Mouse (Mus musculus) gonadal fat pad, adult 2 months (tissue): ENCODE data around the gene Tmem141. TPM values are rescaled to one million over a fixed set of nuclear protein-coding genes. Genes with fewer than 3 reads are reported as not detected.

Experiments used
- DNase-seq: peaks from one replicate; pipeline ENCODE4 v3.0.0-alpha.2; 2012; ENCODE audit warnings: low read depth
- polyA plus RNA-seq: library from polyadenylated mRNA; depleted of rRNA; stranded (reverse); fragments of >200 nt; gene quantifications from 2 replicates; pipeline ENCODE4 v1.2.3, GENCODE M21; 2012

Tmem141 gene
- polyA plus RNA-seq, 1 experiment, result 74.2 TPM

DNA sequence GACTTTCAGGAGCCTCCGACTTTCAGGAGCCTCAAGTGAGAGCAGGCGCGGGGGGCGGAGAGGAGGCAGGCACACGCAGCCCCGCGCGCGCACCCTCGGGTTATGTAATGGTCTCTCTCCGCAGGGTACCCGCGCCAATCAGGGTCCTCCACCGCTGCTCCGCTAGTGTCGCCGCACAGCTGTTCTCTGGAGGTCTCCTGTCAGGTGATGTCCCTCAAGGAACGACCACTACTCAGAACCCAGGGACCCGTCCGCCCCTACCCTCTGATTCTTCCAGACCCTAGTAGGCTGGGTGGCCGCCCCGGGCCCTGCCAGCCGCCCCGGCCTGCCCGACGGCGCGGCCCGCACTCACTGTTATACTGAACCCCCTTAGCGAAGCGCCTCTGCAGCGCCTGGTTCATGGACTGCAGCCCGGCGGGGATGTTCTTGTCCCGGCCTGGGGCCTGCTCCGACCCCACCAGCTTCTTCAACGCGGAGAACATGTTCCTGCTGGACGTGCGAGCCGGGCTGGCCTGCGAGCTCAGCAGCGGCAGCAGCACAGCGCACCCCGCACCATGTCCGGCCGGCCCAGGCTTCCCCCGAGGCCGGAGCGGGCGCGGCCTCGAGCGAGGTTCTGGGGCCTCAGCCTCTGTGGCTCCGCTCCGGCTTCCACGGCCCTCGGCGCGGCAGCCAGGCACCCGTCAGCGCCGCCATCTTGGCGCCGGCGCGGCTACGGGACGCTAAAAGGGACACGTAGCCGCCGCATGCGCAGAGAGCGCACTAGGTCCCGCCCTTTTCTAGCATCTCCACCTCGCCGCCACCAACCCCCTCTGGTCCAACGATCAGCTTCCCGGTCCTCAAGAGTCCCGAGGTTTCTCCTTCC lies 13.8 kb downstream of the Tmem141 start, which contains the start of gene Rabl6:
TSS of gene Rabl6 (minus strand) at position 761 of the 862 bp plus-strand sequence.
- DNase-seq, result no peak

DNA sequence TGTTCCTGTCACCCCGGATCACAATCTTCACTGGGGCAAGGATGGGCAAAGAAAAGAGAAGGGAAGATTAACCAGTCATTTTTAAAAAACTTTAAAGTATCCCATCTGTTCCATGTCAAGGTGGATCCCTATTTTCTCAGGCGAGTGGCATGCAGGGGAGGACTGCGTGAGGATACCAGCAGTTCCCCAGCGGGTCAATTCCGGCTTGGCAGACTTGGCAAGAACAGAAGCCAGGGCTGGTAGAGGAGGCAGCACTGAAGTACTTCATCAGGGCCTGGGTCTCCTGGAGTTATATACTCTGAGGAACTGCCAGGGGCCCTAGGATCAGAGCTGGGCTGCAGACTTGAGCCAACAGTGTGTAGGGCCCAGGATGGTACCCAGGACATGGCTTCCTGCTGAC lies 19.3 kb downstream of the Tmem141 start:
- no peak for DNase-seq

DNA sequence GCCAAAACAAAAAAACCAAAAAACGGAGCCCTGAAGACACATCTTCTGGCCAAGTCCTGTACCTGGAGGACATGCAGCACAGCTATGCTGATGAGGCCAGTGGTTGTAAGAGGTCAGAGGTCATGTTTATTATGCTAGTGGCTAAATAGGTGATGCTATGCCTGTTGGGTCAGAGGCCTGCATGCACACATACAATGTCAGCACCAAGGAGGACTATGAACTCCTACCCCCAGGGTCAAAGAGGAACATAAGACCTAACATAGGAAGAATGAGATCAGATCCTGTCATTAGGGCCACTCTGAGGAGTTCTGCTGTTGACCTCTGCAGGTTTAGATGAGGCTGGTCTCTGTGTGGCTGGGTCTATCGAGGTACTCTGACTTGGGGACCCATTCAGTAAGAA lies 21.8 kb downstream of the Tmem141 start:
- no peak for DNase-seq

DNA sequence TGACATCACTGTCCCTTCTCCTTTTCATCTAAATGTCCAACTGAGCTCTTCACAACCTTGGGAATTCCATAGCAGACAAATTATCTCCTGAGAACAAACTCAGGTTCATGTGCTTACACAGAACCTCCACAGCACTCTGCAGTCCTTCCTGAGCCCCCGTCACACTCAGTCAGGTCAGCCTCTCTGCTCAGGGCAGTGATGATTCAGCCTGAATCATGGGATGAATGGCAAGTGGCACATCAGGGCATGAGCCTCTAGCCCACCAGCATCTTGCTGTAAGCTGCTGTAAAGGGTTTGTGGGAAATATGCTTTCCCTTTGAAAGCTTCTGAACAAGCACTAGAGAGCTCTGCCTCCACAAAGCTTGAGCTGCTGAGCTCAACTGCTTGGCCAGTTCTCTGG lies 23.1 kb downstream of the Tmem141 start:
- DNase-seq, result no peak

DNA sequence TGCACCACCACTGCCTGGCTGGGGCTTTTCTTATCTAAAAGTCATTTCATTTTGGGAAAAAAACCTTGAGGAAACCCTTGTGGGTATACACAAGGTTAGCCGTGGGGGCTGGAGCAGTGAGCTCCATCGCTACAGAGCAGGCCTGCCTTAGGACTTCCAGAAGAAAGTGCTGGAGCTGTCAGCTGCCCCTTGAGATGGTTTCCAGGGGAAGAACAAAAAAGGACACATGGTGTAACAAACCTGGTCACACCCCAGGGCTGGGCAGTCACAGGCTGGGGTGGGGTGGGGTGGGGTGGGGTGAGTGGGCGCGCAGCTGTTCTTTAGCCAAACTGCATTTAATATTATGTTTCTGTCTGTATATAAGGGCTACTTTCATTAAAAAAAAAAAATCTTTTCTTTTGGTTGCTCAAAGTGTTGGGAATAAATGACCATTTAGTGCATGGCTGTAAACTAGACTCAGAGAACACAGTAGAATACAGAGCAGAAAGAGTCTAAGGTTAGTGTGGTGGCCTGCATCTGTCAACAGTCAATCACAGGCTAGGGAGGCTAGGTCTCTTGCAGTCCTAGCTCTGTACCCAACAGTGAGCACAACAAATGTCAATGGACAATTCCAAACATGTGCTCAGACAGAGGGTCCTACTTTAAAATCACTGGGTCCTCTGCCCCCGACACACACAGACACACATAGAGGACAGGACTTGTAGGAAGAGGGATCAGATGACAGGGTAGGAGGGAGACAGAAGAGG lies 24.9 kb downstream of the Tmem141 start:
- no peak for DNase-seq

DNA sequence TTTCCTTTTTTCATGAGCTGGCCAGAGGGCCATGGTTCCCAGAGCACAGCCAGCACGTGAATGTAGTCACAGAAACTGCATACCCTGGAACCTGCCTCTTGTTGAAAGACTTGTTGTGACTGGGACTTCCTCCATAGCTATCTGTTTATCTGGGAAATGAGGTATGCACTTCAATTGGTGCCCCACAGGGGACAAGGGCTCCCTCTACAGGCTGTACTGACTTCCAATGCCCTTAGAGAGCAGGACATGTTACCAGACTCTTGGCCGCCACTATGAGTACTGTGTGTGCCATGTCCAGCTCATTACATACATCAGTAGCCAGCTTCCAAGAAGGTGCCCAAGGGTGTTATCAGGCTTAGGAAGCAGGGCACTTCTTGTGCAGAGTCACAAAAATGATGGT lies 29.9 kb downstream of the Tmem141 start:
- DNase-seq, result no peak

DNA sequence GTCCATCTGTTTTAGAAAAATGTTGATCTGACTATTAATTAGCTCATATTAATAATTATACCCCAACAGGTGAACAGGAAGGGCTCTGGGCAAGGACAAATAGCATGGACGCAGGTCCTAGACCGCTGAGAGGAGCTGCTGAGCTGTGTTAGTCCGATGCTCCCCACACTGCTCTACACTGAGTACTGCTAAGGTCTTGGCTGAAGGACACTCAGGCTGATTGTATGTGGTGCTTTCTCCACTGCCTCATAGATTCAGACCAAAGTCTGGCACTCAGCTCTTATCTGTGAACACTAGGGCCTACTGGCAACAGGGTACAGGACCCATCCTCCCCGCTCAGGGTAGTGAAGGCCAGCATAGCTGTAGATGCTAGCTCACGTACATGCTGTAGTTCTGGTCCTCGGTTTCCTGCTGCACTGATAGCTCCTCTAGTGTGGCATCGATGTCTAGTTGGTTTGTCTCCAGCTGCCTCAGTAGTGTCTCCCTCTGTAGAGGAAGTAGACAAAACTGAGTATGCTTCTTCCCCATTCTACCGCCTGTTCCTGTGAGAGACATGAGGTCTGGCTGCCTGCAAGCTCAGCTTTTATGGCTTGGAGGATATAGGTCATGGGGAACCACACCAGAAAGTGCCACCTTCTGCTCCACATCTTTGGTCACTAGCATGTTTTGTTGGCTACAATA lies 33.4 kb downstream of the Tmem141 start:
- DNase-seq, result no peak

DNA sequence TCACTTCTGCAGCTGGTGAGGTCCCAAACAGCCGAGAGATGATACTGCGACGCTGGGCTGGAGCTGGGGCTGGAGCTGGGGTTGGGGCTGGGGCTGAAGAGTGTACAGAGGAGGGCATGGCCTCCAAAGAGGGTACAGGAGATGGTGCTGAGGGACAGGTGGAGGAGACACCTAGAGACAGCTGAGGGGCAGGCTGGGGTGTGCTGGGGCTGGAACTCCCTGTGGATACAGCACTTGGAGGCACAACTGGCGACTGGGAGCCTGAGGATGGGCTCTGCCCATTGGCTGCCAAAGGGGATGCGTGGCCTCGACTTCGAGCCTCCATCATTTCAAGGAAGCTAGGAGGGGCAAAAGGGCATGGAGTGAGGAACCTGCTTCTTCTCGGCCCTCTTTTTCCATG lies 34.5 kb downstream of the Tmem141 start:
- no peak for DNase-seq

DNA sequence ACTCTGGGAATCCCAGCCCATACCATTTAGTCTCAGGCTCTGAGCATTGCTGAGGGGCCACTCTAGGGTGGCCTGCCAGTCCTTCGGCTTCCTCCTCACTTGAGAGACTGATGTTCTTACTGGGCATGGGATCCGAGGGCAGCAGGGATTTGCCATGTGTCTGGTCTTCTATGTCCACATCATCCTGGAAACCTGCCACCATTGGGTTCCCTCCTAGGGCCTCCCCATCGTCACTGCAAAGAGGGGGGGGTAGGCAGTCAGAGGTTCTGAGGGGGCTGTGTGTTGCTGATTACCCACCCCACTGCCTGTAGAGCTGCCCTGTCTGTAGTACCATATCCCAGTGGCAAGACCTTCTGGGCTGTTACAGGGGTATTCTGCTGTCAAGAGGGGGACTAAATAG lies 36.2 kb downstream of the Tmem141 start:
- no peak for DNase-seq

DNA sequence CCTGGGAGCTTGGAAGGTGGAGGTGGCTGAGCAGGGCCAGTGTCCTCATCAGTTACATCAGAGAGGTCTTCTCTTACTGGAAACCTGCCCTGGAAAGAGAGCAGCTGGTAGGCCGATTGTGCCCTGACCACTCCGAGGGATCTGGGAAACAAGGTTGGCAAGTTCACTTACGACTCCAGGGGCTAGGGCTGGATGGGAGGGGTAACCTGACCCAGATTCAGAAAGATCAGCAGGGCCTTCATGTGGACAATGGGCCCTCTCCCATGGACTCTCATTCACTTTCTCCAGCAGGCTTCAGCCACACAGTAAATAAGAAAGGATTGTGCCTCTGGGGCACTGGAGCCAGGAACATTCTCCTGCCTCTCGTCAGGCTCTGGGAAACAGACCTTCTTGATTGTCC lies 36.9 kb downstream of the Tmem141 start:
- no peak for DNase-seq

DNA sequence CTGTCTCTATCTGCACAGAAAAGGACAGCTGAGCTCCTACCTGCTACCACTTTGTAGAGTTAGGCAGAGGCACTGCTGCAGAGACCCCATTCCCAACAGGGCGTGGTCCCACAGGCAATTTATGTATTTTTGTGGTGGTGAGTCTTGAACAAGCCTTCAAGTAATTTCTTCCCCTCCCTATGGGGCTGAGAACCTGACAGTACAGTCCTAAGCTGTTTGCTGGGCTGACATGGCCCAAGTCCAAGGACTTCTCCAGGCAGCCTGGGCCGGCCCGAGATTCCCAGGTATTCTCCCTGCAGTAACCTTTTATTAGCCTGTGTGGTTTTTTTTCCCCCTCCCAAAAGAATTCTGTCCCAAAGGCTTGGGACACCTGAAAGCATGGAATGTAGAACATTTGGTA lies 37.7 kb downstream of the Tmem141 start:
- no peak for DNase-seq

DNA sequence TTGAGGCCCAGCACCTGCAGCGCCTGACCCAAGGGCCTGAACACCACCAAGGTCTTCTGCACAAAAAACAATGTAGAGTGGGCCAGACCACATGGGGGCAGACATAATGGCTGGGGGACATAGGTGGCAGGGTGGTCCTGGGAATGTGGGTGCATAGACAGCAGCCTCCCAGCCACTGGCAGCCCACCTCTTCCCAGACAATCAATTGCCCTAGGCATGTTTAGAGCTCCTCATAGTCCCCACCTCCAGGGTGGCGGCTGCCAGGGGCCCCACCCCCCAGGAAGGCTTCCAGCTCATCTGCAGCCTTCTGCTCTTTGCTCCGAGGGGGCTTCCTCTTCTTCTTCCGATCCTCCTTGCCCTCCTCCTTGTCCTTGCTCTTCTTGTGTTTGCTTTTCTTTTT lies 38.2 kb downstream of the Tmem141 start:
- DNase-seq, result no peak

DNA sequence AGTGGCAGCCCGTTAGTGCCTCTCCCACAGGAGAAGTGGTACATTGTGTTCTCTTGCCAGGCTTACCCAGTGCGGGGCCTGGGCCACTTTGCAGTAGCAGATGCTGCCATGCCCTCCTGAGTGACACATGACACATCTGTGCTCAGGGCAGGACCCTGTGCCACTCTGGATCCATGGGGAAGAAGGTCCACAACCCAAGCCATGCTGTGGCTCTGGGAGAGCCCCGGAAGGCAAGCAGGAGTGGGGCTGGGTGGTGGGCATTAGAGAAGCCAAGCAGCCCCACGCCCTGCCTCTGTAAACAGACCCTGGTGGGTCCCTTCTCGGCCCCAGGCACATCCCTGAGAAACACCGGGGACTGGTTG lies 38.7 kb downstream of the Tmem141 start:
- no peak for DNase-seq

DNA sequence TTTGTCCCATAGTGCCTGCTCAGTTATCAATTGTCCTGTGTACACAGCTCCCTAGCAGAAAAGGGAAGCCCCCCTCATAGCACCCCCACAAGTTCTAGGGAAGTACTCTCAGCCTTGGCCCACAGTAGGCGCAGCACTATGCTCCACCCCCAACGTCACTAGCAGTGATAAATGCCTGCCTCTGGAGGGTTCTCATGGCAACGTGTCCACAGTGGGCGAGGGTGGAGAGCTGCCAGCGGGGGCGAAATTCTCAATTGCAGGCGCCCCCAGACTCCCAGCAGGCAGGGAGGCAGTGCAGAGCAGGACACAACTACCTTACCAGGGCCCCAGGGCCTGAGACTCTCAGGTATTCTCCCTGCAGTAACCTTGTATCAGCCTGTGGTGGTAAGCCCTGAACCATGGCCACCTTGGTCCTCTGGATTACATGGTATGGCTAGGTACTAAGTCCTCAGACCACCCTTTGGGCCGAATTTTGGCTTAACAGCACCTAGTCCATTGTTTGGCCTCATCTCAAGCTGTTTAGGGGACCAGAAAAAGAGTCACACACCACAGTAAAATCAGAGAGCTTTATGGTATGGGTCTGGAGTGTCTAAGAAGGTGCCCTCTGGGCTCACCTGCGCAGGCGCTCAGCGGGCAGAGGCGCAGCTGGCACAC lies 39.2 kb downstream of the Tmem141 start:
- no peak for DNase-seq

DNA sequence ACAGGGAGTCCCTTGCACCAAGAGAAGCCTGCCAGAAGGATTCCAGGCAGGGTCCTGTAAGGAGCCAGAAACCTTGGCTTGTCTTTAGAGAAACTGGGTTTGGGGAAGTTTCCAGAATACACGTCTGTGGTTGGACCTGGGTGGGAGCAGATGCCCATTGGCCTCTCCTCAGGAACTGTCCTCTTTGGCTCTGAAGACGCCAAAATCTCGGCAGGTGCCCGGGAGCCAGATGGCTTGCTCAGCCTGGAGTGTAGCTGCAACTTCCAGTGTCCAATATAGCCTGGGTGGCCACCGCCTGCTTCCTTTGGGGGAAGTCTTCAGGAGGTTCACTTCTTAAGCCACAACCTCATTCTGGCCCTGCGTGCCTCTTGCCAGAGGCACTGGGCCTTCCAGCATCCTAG lies 39.9 kb downstream of the Tmem141 start:
- no peak for DNase-seq

DNA sequence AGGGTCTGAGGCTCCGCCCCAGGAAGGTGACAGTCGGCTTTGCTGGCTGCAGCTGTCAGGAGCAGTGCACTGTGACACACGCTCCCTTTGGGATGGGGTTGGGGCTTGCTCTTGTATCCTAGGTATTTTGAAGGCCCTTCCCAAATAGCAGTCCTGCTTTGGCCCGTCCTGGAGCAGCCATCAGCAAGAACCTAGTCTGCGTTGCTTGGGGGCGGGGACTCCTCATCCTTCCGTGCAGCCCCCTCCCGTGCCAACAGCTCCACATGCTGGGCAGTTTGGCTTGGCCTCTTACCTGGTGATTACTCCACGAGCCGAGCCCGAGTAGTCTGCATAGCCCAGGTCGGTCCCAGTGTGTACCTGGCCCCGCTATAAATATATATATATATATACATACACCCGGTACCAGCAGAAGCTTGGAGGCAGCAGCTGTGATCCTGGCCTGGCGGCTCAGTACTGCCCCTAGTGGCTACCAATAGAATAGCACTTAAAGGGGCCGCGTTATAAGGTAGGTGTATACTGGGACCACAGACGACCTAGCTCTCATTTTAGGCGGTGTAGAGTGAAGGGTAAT lies 40.4 kb downstream of the Tmem141 start, which contains the start of gene Ajm1:
TSS of gene Ajm1 (minus strand) at position 464 of the 571 bp plus-strand sequence.
- DNase-seq, result no peak

DNA sequence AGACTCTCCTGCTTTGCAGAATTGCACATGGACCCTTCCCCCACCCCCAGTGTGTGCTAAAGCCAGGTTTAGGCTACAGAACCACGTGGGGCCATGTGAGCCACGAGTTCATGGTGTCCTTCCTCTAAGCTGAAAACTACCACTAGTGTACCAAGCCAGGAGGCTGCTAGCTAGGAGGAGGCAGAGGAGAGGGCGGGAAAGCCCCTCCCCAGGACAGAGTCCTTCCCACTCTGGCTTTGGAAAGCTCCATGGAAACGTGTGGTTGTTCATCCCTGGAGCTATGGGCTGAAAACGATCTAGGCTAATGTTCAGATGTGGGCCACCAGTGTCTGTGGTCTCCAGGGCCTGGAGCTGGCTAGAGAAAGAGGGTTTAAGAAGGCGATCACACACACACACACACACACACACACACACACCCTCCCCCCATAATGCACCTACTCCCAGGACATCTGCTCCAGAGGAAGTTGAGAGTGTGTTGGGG lies 41.1 kb downstream of the Tmem141 start:
- DNase-seq, result no peak

DNA sequence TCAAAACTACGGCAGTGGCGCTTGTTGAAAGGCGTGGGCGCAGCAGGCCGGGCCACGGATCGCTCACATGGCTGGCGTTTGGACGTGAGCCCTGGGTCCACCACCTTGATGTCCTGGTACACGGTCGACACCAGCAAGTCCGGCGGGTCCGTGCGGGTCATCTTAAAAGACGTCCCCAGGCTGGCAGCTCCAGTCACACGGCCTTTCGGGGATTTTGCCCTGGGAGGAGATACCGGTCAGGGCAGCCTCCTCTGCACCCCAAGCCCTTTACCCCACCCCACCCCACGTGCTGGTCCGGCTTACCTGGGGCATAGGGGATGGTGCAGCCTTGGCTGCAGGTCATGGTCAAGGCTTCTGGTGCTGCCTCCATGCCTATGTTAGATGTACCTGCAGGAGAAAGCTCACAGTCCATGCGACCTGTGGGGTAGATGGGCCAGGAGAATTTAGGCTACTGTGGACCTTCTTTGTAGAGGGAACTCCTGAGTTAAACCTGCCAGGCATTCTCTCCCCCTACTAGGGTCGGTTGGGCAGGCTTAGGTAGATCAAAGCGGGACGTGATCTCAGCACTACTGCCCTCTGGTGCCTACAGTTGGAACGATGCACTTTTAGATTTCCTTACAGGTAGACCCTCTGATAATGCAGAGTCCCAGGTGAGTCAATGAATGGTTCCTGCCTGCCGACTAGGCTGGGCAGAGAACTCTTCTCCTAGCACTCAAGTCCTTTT lies 41.9 kb downstream of the Tmem141 start:
- DNase-seq, result no peak

DNA sequence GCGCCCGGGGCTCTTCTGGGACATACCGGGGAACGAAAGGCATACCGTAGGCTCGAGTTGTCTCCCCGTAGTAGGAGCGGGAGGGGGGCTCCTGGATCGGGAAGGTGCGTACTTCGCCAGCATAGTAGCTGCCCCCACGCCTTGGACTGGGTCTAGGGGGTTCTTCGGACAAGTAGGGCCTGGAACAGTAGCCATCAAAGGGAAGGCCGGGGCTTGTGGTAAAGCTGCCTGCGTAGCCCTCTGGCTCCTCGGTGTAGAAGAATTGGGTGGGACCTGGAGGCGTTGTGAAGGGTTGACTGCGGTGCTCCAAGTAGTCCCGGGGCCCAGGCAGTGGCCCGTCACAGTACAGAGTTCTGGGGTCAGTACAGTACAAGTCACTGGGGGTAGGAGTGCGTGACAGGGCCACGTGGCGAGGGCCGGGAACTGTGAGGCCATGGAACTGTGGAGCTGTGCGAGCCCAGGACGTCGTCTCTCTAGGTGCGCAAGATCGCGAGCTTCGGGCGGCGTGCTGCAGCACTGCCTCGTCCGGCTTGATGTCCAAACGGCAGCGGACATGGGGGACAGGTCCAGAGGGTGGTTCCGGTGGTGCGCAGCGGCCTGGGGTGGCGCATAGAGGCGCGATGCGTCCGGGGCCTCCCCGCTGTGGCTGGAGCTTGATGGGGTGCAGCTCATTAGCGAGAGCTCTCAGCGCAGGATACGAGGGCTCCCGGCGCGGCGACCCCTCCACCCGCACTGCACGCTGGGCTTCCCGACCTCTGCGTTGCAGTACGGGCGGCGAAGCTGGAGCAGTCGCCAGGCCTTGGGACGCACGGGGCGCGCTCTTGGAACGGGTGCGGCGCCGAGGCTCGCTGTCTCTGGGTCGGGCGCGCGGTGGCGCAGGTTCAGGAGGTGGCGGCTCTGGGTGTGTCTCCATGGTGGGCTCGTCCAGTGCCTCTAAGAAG lies 42.7 kb downstream of the Tmem141 start:
- DNase-seq, result no peak
